Mouse (Mus musculus) gastrocnemius, postnatal 4 days (tissue): Measurements from ENCODE around the gene Osbpl10. TPM values are rescaled to one million over a fixed set of nuclear protein-coding genes. Genes with fewer than 3 reads are reported as not detected.
"Not testable (repeated sequence)": the region's sequence is repeated elsewhere in the genome, so short reads cannot be mapped to it uniquely, and the experiment has no call there.

Experiments
- DNase-seq, 2 experiments: peaks; one replicate each; pipeline ENCODE4 v3.0.0; 2021 to 2022; ENCODE audit warnings: low spot score in 2 of 2, mixed read lengths in 2 of 2
- long read RNA-seq, 2 experiments: library from polyadenylated mRNA; stranded (forward); transcript quantifications; one replicate each; pipeline ENCODE4 v2.0.0; 2021
- total RNA-seq, 2 experiments: library from RNA; stranded (reverse); gene quantifications; 2 replicates each; pipeline ENCODE4 v1.2.3; 2021

Osbpl10 gene
- total RNA-seq, result 1 to 10 TPM; 8.2 to 8.4 TPM
- long read RNA-seq, experiment 1, partial matches to known transcripts, result 0 of 2 reads
- long read RNA-seq, experiment 1, other reads (novel, unspliced or antisense), result 1 of 2 reads
- long read RNA-seq, experiment 2, transcript Osbpl10-207 (12 exons, 2,477 nt), result major isoform, 6 of 11 reads
- long read RNA-seq, experiment 2, partial matches to known transcripts, result 2 of 11 reads
- long read RNA-seq, experiment 2, other reads (novel, unspliced or antisense), result 3 of 11 reads

GRCm38 (mm10) chr9:114978281-114979111 lies at the start of gene Osbpl10:
Gene Osbpl10, plus strand, starts transcription at chr9:114978569.
- peak; percentile 73 to 87 for DNase-seq

- DNase-seq, result peak; percentile 45 to 71
Observed at GRCm38 (mm10) chr9:114930464-114931090, 47.8 kb upstream of the Osbpl10 start.

- no peak for DNase-seq
Observed at GRCm38 (mm10) chr9:114932607-114933006, 45.8 kb upstream of the Osbpl10 start.

GRCm38 (mm10) chr9:114933037-114933722 lies 45.2 kb upstream of the Osbpl10 start:
- DNase-seq, result peak in 1 of 2 experiments; percentile 33

- DNase-seq, result peak; percentile 95 to 97
Observed at GRCm38 (mm10) chr9:114933723-114934171, 44.6 kb upstream of the Osbpl10 start, which contains the start of gene Gpd1l. Gene Gpd1l, minus strand, starts transcription at chr9:114933987.

- no peak for DNase-seq
Observed at GRCm38 (mm10) chr9:114934231-114934630, 44.1 kb upstream of the Osbpl10 start.

- DNase-seq, result no peak
Observed at GRCm38 (mm10) chr9:114935321-114935720, 43.0 kb upstream of the Osbpl10 start.

GRCm38 (mm10) chr9:114936687-114937086 lies 41.7 kb upstream of the Osbpl10 start:
- DNase-seq, result no peak

GRCm38 (mm10) chr9:114944642-114945041 lies 33.7 kb upstream of the Osbpl10 start:
- DNase-seq, result no peak

GRCm38 (mm10) chr9:114945576-114945975 lies 32.8 kb upstream of the Osbpl10 start:
- no peak for DNase-seq

GRCm38 (mm10) chr9:114948395-114948794 lies 30.0 kb upstream of the Osbpl10 start:
- no peak for DNase-seq

- DNase-seq, result no peak
Observed at GRCm38 (mm10) chr9:114952866-114953265, 25.5 kb upstream of the Osbpl10 start.

- DNase-seq, result no peak
Observed at GRCm38 (mm10) chr9:114955340-114955739, 23.0 kb upstream of the Osbpl10 start.

- no peak for DNase-seq
Observed at GRCm38 (mm10) chr9:114956945-114957344, 21.4 kb upstream of the Osbpl10 start.

- no peak for DNase-seq
Observed at GRCm38 (mm10) chr9:114960043-114960789, 18.2 kb upstream of the Osbpl10 start.

GRCm38 (mm10) chr9:114960844-114961243 lies 17.5 kb upstream of the Osbpl10 start:
- no peak for DNase-seq

GRCm38 (mm10) chr9:114964093-114964492 lies 14.3 kb upstream of the Osbpl10 start:
- no peak for DNase-seq

GRCm38 (mm10) chr9:114966286-114966685 lies 12.1 kb upstream of the Osbpl10 start:
- not testable (repeated sequence) for DNase-seq

GRCm38 (mm10) chr9:114977461-114978280 lies 698 bp upstream of the Osbpl10 start:
- peak in 1 of 2 experiments; percentile 23 for DNase-seq
